Mouse (Mus musculus): ENCODE measurements around the gene Cfap54.

Cfap54 gene

DNA sequence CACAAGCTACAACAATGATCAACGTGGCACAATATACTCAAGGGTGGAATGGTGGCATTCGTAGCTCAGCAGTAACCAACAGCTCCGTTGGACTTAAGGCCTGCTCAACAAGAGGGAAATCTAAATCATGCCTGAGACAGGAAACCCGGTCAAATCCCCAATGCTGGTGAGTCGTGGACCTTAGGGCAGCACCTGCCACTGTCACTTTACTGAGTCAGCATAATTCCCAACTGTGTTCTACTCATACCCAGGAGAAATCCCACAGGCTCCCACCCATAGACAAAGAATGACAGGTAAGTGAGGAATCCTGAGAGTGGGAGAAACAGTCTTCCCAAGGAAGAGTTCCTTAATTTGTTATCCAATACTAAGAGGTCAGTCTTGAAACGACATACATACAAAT lies 147.8 kb downstream of the Cfap54 start:
- no peak for DNase-seq

DNA sequence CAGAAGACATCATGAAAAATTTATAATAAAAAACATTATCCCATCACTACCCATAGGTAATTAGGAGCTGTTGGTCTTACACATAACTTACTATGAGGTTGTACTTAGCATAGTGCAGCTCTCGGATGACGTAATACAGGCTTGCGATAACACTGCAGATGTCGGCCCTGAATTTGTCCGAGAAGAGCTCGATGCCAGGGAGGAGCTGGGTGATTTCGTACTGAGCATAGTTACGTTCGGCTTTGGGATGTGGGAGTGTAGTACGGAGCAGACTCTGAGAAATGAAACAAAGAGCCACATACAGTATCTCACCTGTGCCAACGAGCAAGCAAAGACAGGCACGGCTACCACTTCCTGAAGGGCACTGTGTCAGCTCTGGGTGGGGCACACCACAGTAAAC lies 149.0 kb downstream of the Cfap54 start:
- DNase-seq: no peak

DNA sequence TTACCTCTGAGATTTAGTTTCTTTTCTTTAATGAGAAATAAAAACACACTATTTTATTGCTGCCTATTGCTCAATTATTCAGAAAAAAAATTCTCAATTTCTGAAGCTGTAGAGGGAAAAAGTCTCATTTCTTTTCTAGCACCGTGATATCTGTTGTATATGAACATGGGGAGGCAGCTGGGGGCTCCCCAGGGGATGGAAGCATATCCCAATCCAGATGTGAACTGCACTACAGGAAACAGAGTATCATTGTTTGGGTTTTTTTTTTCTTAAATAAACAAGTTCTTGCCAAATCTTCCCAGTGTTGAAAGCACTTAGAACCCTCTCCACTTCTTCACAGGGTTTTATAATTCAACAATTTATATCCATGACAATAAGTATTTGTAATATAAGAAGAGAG lies 151.4 kb downstream of the Cfap54 start:
- no peak for DNase-seq

DNA sequence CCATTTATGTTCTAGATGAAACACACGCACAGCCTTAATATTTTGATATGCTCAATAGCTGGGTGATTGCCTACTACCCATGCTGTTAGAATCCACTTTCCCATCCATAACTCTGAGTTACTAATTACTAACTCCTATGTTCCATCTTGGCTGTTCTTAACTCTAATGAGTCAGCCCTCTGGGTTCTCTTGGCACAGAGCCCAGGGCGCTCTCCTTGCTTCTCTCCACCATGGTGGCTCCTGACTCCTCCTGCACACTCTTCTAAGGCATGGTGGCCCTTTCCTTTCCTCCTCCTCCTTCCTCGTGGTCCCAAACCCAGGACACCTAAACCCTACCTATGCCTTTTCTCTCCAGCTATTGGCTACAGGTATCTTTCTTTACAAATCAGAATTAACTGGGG lies 153.2 kb downstream of the Cfap54 start:
- DNase-seq: no peak

DNA sequence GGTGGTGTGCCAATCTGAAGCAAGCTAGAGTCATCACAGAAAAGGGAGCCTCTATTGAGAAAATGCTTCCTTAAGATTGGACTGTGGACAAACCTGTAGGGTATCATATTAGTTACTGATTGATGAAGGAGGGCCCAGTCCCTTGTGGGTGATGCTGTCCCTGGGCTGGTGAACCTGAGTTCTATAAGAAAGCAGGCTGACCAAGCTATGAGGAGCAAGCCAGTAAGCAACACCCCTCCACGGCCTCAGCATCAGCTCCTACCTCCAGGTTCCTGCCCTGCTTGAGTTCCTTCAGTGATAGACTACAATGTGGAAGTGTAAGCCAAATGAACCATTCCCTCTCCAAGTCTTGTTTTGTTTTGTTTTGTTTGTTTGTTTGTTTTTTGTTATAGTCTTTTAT lies 162.9 kb downstream of the Cfap54 start:
- DNase-seq: no peak

DNA sequence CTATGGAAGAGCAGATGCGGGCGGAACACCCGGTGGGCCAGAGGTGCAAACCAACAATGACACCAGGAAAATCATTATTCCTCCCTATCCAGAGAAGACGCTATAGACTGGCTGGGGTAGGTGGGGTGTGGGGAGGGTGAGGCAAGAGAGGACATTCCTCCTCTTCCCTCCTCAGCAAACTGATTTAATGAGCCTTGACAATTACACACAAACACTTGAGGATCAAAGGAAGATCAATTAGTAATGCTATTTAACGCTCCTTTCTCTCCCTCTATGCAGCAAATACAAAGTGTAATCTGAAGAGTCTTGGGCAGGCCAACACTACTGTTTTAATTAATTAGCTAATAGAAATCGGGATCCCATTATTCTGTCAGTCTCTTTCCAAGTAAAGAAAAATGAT lies 174.2 kb downstream of the Cfap54 start:
- DNase-seq: no peak

DNA sequence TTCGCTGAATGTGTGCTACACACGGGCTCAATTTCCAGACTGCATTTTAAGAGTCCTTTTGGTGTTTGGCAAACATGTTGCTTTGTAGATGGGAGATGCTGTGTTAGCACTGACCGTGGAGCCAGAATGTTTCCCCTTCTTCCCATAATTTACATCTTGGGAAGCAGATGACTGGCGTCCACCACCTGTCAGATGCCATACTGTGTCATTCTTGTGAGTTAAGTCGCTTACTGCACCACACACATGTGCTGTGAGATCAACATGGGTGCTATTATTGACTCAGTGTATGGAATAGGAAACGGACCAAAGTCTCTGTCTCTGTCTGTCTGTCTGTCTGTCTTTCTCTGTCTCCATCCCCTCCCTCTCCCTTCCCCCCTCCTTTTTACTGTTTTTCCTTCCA lies 193.0 kb downstream of the Cfap54 start:
- DNase-seq: no peak

DNA sequence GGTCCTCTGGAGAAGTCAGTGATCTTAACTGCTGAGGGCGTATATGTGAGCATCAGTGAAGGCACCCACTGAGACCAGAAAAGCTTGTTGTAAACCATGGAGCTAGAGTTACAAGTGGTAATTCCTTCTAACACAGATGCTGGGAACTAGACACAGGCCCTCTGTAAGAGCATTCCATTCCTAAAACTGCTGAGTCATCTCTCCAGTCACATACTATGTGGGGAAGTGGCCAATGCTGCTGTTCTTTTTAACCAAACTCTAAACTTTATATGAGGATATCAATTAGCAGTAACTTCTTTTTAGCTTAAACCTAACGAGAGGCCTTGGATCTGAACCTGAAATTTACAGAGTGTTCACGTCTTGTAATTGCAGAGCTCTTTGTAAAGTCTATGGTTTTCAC lies 203.4 kb downstream of the Cfap54 start:
- DNase-seq: no peak

DNA sequence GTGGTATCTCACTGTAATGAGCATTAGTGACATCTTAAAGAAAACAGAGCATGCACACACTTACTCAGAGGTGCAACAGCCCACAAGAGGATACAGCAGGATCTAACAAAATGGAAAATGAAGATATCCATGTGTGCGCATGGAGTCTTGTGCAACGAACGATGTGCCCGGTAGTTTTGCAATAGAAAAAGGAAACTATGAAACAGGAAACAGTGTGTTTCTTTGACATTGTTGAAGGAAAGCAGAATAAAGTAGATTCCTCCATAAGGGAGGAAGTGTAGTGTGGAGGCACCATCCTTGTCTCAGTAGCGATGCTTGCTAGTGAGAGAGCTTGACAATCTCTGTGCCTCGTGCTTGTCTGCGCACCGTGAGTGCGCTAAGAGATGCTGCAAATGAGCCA lies 240.4 kb downstream of the Cfap54 start:
- no peak for DNase-seq

DNA sequence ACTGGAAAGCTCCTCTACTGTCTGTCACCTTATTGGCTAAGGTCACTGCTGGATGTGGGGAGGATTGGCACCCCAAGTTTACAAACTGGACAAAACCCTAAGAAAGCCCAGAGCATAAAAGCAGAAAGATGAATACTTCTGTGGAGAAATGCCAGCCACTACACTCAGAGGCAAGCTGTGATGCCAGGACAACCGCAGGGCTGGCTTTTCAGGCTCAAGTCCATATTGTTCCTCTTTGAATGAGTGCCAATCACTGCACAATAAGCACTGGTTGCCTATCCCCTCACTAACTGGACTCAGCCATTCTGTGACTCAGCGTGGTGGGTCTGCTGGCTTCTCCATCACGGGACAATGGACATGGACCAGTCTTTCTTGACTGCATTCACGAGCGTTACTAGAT lies 243.8 kb downstream of the Cfap54 start:
- DNase-seq: no peak

DNA sequence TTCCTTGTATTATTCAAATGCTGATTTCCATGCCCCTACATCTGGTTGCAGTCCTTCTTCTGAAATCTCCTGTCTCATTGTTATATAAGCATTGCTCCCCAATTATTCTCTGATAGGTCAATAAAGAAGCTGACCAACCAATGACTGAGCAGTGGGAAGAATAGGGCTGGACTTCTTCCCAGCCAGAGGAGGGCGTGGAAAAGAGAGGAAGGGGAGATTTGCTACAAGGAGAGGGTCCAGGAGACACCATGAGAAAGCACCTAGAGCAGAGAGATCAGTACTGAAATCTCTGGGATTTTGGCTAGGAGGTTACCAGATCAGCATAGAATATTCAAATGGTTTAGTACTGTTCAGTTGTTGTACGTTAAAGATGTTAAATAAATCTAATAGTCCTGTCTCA lies 244.4 kb downstream of the Cfap54 start:
- no peak for DNase-seq

DNA sequence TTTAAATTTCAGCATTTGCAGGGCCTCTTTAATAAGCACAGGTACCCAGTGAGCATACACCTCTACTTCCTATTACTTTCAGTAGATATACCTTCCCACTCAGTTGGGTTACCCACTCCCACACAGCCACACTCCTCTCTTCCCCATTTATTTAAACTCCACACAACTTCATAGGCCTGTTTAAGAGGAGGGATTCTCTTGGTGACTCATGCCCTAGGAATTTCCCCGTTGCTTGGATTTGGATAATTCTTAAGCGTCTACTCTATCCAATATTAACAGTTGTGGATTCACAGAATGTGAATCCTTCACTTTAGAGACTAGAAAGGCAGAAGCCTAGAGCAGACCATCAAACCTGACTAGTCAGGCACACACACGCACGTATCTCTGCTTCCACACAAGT lies 259.9 kb downstream of the Cfap54 start:
- no peak for DNase-seq

DNA sequence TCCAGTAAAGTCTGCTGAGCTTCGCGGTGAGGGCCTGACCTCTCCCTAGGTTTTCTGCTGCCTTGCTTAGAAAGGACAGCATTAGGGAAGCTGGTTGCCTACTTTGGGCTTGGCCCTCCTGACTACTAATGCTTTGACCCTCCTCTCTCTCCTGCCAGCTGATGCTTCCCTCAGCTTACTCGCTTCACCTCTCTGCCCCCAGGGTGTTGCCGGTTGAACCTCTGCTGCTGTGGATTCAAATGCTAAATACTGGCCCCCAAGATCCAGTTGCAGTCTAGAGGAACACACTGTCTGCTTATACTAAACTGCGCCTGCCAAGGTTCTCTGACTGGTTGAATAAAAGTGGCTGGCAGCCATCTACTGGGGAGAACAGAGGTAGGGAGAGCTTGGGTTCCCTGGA lies 263.2 kb downstream of the Cfap54 start:
- DNase-seq: no peak

DNA sequence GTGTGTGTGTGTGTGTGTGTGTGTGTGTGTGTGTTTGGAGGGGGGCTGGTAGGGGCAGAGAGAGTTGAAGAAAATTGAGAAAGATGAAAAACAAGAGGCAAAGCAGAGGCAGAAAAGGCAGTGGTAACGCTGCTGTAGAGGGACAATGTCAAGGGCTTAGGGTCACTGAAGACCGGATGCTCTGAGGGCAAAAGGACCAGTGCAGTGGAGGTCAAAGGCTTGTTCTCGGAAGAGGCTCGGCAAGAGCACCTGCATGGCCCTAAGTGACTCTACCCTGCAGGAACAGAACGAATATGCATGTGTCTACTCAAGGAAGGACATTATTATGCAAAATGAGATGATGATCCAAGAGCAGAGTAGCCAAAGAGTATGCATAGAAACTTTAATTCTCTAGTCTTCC lies 264.5 kb downstream of the Cfap54 start:
- DNase-seq: no peak

DNA sequence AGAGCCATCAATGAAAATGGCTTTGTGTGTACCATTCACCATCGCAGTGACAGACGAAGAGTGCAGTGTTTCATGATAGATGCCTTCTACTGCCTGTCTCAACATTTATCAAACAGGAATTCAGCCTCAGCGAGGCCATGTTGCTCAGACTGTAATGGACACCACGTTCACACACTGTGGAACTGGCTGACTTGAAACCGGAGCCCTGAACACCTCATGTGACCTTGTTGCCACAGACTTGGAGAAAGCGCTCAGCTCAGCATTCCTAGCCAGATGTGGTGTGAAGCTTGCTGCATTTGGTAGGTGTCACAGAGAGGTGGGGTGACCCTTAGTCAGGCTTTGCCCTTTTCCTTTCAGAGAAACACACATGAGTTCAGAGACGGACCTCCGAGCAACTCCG lies 270.5 kb downstream of the Cfap54 start:
- no peak for DNase-seq

DNA sequence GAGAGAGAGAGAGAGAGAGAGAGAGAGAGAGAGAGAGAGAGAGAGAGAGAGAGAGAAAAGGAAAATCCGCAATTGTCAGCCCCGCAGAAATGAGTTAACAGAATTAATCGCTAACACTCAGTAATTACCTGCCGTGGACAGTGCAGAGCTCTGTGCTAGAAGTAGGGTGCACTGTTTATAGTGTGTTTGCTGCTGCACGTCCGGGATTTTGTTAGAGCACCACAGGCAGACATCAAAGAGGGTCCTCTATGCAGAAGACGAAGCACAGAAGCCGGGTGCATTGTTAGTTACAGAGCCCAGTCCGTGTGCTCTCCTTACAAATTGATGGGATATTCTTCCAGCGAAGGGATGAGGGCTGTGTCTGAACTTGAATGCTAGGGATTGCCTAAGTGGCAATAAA lies 289.5 kb downstream of the Cfap54 start:
- no peak for DNase-seq

DNA sequence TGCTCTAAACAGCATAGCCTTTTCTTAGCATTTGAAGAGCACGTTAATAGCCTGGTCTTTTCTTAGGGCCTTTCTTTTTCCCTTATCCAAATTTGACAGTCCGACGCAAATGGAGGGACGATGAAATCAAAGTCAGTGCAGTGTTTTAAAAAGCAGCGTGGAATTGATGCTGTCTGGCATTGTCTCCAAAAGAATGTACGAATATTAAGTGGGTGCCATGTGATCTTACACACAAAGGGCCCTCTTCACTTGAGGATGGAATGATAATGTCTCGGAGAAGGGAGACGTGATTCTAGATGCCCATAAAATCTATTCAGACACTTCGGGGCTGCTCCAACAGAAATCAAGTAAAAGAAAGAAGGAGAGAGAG lies 289.9 kb downstream of the Cfap54 start:
- DNase-seq: no peak

DNA sequence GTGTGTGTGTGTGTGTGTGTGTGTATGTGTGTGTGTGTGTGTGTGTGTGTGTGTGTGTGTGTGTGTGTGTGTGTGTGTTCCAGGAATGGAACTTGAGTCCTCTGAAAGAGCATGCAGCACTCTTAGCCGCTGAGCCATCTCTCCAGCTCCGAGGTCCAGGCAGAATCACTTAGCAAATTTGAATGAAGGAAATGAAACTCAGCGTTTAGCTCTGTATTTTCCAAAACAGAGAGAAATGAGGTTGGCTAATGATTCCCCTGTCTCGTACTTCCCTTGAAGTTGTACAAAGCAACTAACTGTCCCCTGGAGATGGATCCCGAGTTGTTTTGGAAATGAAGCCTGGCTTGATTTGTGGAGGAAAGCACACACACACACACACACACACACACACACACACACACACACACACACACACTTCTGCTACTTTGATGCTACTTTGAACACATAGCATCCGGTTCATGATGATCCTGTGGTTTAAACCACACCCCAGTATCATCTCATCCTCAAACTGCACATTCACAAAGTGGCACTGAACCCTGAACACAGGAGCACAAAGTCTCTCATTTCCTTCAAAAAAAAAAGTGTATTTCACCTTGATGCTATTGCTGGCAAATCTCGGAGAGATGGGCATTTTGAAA lies 290.4 kb downstream of the Cfap54 start:
- DNase-seq: no peak

DNA sequence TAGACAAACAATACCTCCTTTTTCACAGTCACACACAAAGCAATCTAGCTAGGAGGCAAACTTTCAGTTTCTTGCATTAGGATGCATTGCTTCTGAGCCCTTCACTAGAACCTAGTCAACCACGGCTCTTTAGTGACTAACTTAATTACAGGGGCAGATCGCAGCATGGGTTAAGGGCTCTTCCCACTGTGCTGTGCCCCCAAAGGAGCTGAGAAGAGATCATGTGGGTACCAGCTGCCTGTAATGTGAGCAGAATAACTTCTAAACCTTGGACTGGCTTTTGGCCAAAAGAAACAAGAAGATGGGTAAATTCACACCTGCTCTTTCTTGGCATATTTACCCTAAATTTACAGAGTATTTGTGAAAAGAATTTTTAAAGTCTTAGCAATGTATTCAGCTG lies 291.2 kb downstream of the Cfap54 start:
- DNase-seq: no peak

DNA sequence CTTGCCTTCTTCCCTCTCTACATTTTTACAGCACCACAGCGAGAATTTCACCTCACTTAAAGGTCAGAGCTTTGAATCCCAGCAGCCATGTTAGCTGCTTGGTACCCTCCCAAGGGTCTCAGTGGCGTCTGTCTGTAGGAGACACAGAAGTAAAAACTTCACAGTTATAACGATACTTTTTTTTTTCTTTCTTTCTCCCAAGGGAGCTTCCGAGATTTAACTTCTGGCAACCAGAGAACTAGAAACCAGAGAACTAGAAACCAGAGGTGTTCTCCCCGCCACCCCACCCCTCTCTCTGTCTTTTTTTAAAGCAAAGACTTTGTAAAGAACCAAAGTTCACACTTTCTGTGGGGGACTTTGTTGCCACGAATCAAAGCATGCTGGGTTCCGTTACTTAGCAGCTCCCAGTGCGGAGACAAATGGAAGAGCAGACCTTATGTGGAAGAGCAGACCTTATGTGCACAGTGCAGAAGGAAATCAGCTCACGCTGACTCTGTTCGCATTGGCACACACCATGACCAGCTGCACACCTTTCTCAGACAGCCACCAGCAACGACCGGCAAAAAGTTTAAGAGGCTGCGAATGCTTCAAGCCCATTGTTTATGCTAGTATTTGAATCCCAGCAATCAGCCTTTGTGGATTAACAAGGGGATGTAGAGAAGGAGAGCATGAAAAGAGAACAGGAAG lies 292.9 kb downstream of the Cfap54 start:
- no peak for DNase-seq

DNA sequence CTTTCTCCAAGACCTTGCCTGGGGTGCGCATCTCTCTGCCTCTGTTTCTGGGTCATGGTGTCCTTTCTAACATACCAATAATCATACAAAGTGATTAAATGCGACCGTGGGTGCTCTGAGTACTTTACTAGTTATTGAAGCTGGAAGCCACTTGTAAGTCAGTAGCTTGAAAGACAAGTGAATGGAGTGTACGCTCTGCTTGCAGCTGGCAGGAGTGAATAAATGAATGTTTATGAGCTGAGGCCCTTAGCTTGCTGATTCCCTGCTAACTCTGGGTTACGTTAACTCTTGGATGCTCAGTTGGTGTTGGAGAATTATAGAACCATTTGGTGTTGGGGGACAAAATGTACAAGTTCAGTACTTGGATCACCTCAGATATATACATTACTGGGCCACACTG lies 298.7 kb downstream of the Cfap54 start:
- DNase-seq: no peak

DNA sequence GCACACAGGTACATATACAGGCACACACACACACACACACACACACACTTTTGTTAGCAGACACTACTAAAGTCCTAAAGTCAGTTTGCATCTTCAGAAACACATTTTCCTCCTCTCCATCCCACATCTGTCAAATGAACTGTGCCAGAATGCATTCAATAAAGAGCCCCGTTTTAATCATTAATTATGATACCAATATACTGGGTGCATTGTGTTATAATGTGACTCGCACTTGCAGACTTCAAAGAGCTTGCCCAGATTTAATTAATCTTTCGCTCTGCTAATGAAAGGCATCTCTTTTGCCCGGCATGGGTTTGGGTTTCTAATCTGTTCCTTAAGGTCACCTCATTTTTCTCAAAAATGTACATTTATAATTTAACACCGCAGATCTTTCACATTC lies 327.1 kb downstream of the Cfap54 start:
- DNase-seq: no peak

DNA sequence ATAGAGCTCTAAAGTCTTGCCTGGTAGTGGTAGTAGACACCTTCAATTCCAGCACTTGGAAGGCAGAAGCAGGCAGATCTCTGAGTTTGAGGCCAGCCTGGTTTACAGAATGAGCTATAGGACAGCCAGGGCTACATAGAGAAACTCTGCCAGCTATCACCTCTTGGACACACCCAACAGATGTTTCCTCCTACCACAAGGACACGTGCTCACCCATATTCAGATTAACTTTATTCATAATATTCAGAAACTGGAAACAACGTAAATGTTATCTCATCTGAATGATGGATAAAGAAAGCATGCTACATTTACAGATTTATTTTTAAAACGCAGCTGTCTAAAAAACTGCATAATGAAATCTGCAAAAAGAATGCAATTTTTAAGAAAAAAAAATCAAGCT lies 351.1 kb downstream of the Cfap54 start:
- no peak for DNase-seq

DNA sequence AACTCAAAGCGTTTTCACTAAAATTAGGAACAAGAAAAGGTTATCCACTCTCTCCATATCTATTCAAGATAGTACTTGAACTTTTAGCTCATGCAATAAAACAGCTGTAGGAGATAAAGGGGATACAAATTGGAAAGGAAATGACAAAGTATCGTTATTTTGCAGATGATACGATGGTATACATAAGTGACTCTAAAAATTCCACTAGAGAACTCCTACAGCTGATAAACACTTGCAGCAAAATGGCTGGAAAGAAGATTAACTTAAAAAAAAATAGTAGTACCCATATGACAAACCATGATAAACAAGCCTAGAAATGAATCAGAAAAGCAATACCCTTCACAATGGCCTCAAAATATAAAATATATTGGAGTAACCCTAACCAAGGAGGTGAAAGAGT lies 352.7 kb downstream of the Cfap54 start:
- DNase-seq: no peak
